Mouse (Mus musculus) lung, postnatal 0 days (tissue): ENCODE data around the gene Hapln2. TPM values are rescaled to one million over a fixed set of nuclear protein-coding genes. Genes with fewer than 3 reads are reported as not detected.

Experiments used
- ATAC-seq: fragments of 200-750 bp; cut with Nextera tagmentation; 2 replicates; pipeline ENCODE4 v1.8.0; 2017; ENCODE audit warnings: moderate library complexity
- DNase-seq: peaks from one replicate; pipeline ENCODE4 v3.0.0-alpha.2; 2016; ENCODE audit warnings: low spot score
- H3K27ac ChIP-seq: fragments of 300-500 bp; sonication (generic); 2 replicates; pipeline ENCODE4 v1.5.1; 2014; ENCODE audit warnings: antibody characterized with exemption, mild to moderate bottlenecking, low read length, mixed read lengths
- H3K27me3 ChIP-seq: fragments of 300-500 bp; sonication (generic); replicated peaks from 2 replicates; pipeline ENCODE4 v1.6.1; 2014; ENCODE audit warnings: low read length, mixed read lengths; ENCODE audit not compliant: insufficient read depth
- H3K36me3 ChIP-seq: fragments of 300-500 bp; sonication (generic); 2 replicates; pipeline ENCODE4 v1.6.1; 2014; ENCODE audit warnings: low read length, mixed read lengths; ENCODE audit not compliant: insufficient read depth
- H3K4me1 ChIP-seq: fragments of 300-500 bp; sonication (generic); 2 replicates; pipeline ENCODE4 v1.6.1; 2014; ENCODE audit warnings: antibody characterized with exemption, low read depth, low read length, mixed read lengths; ENCODE audit not compliant: insufficient read depth
- H3K4me2 ChIP-seq: fragments of 300-500 bp; sonication (generic); replicated peaks from 2 replicates; pipeline ENCODE4 v1.6.1; 2014; ENCODE audit warnings: low read depth, mild to moderate bottlenecking, low read length, moderate library complexity, mixed read lengths
- H3K4me3 ChIP-seq: fragments of 300-500 bp; sonication (generic); 2 replicates; pipeline ENCODE4 v1.5.1; 2014; ENCODE audit warnings: low read depth, low read length
- H3K9ac ChIP-seq: fragments of 300-500 bp; sonication (generic); replicated peaks from 2 replicates; pipeline ENCODE4 v1.6.1; 2014; ENCODE audit warnings: low read depth, mild to moderate bottlenecking
- H3K9me3 ChIP-seq: fragments of 300-500 bp; sonication (generic); 2 replicates; pipeline ENCODE4 v1.6.1; 2016; ENCODE audit warnings: low read length, mixed read lengths
- CTCF ChIP-seq: IDR thresholded peaks from 2 replicates; pipeline ENCODE4 v1.5.1; 2016; ENCODE audit warnings: antibody characterized with exemption, mild to moderate bottlenecking
- EP300 ChIP-seq: IDR thresholded peaks from 2 replicates; pipeline ENCODE4 v1.6.1; 2016; ENCODE audit warnings: antibody characterized with exemption, mild to moderate bottlenecking, control low read depth
- WGBS: fragments of 180-500 bp; shearing (Covaris S2); extraction: QIAGEN DNeasy Blood & Tissue Kit; methylation state at CpG from one replicate; pipeline ENCODE4 v1.1.7; 2014; 5-methylcytosine and 5-hydroxymethylcytosine counted together
- polyA plus RNA-seq: library from polyadenylated mRNA; unstranded; fragments of >200 nt; fragmentation: Nextera tagmentation; extraction: Ambion mirVana; gene quantifications from 2 replicates; pipeline ENCODE4 v1.2.1, GENCODE M21; 2015

The Hapln2 gene
- polyA plus RNA-seq, 1 experiment from 2014 or later: not detected

DNA sequence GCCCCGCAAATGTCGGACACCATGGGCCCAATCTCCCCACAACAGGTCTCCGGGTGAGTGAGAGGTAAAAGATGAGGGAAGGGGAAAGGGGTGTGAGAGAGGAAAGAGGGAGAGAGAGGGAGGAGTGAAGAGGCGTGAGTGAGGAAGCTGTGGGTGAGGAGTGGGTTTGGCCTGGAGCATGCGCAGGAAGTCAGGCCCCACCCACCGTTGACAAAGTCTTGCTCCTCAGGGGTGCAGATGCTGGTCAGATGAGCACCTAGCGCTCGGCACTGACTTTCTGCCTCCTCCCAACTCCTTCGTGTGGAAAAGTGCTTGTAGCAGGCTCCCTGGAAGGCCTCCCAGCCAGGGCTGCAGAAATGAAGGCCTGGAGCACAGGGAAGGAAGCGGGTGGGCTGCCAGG, 37.4 kb downstream of the Hapln2 start:
- Histone ChIP-seq H3K27ac (no peak overlapping the region), H3K36me3 (no peaks in the 10 kb centered on the region), H3K4me1 (peaks cover 25% of the 10 kb centered on the region; the same call in 1 of the 2 replicates), H3K4me3 (no peak overlapping the region), H3K9ac (no peak overlapping the region), H3K9me3 (no peaks in the 10 kb centered on the region), H3K27me3 (peaks cover 23% of the 10 kb centered on the region; the same call in 1 of the 2 replicates), H3K4me2 (no peak overlapping the region)
- TF ChIP-seq CTCF (no peak), EP300 (no peak)
- DNase-seq (no peak), ATAC-seq (no peak)
- 28% methylated on average over 10 of the region's 10 CpGs for WGBS

DNA sequence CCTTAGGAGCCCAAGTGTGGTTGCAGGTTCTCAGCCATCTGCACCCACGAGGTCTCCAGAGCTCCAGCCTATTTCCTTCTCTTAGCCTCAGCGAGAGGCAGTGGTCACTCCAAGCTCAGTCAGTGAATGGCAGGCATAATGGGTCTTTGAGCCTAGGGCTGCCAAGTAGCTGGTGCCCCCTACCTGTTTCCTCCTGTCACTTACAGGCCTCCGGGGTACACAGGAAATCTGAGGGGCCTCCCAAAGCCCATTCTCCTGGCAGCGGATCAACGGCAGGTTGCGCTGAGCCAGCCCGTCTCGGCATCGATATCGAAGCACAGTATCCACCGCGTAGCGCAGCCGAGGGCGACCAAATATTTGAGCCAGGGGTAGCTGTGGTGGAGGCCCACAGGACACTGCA, 39.3 kb downstream of the Hapln2 start:
- WGBS: 4% methylated on average over 15 of the region's 15 CpGs
- ATAC-seq (no peak), DNase-seq (no peak)
- peaks cover 20% of the 10 kb centered on the region; the same call in 1 of the 2 replicates for H3K27me3 ChIP-seq
- no peaks in the 10 kb centered on the region for H3K9me3 ChIP-seq
- no peaks in the 10 kb centered on the region for H3K36me3 ChIP-seq
- H3K4me1 ChIP-seq: peaks cover 39% of the 10 kb centered on the region; the same call in 1 of the 2 replicates
- H3K4me3 ChIP-seq: no peak overlapping the region
- H3K27ac ChIP-seq: no peak overlapping the region
- TF ChIP-seq CTCF (no peak), EP300 (no peak)
- H3K9ac ChIP-seq: no peak overlapping the region
- peak overlapping the region; percentile 48 for H3K4me2 ChIP-seq

DNA sequence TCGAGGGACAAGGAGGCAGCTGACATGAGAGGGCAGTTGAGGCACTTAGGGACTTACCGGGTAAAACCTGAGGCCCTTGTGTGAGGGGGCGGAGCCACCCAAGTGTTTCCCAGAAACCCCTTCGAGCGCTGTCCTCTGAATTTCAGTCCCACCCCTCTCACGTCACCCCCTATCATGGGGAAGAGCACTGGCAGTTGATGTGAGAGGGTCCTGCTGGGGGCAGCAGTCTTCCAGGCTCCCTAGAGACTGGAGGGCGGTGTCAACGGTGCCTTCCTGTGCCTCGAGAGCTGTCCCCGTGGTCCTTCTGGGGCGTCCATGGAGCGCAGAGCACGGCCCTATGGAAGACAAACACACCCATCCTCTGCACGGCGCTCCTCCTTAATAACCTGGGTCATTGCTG, 39.8 kb downstream of the Hapln2 start:
- Histone ChIP-seq H3K4me3 (peak overlapping the region; percentile 18), H3K9me3 (no peaks in the 10 kb centered on the region), H3K36me3 (no peaks in the 10 kb centered on the region), H3K4me2 (peak overlapping the region; percentile 48), H3K27ac (no peak overlapping the region), H3K4me1 (peaks cover 43% of the 10 kb centered on the region; the same call in 1 of the 2 replicates), H3K27me3 (peaks cover 18% of the 10 kb centered on the region; the same call in 1 of the 2 replicates), H3K9ac (no peak overlapping the region)
- DNase-seq: peak; percentile 78
- WGBS: under 1% methylated on average over 15 of the region's 15 CpGs
- peak; percentile 17 for TF ChIP-seq CTCF
- no peak for TF ChIP-seq EP300
- peak; percentile 13; the same call in 1 of the 2 replicates for ATAC-seq

DNA sequence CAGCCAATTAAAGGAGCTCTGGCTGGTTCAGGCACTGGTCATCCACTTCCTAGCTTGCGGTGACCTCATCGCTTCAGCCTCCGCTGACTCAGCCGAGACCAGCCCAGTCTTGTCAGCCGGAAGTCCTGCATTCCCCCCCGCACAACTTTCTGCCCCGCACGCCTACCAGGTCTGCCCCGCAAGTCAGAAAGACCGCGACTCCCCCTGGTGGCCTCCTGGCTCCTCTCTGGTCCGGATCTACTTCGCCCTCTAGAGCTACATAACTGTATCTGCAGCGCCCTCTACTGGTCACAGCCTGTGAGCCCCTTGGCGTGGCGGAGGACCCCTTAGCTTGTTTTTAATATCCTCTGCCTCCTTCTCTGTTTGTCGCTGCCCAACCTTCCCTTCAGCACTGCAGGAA, 40.5 kb downstream of the Hapln2 start:
- Histone ChIP-seq H3K9ac (no peak overlapping the region), H3K4me3 (peak overlapping the region; percentile 18; the same call in 1 of the 2 replicates), H3K36me3 (no peaks in the 10 kb centered on the region), H3K27ac (no peak overlapping the region), H3K4me2 (peak overlapping the region; percentile 48), H3K4me1 (peaks cover 49% of the 10 kb centered on the region; the same call in 1 of the 2 replicates), H3K27me3 (peaks cover 16% of the 10 kb centered on the region; the same call in 1 of the 2 replicates), H3K9me3 (no peaks in the 10 kb centered on the region)
- under 1% methylated on average over 17 of the region's 17 CpGs for WGBS
- peak; percentile 97 for DNase-seq
- TF ChIP-seq EP300: peak; percentile 66
- TF ChIP-seq CTCF: peak; percentile 100
- peak; percentile 73 for ATAC-seq

DNA sequence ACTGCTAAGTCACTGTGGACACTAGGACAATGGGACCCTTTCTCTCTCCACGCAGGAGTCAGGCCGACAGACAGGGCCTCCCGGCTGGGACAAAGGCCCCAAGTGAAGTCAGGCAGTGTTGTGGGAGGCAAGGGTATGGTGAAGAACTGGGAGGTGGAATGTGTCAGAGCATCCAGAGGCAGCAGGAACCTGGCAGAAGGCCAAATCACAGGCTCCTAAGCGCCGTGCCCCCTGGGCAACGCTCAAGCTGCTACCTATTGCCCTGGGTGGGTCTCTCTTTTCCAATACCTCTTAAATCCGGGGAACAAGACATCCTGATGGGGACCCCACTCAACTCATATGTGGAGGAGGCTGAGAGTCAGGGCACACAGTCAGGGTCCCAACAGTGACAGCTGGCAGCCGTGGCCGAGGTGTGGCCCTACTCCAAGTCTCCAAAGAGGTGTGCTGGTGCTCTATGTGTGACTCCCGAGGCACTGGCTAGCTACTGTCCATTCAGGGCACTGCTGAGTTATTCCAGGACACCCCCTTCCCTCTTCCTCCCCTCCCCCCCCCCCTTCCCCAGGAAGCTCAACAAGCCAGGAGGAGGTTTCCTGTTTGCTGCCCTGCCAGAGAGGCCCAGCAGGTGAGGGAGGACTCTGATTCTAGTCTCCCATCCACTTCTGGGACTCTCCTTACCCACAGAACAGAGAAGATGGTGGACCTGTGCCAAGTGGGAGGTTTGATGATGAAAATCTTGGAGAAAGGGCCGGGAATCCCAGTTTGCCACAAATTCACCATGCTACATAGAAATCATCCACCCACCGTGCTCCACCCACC, 41.7 kb downstream of the Hapln2 start:
- ATAC-seq: no peak
- H3K4me2 ChIP-seq: 0 out of 2 replicates have a peak overlapping the region, but pooled peaks have one; percentile 6
- TF ChIP-seq CTCF: no peak
- no peak for TF ChIP-seq EP300
- H3K9me3 ChIP-seq: no peaks in the 10 kb centered on the region
- peak; percentile 39 for DNase-seq
- H3K4me1 ChIP-seq: peaks cover 49% of the 10 kb centered on the region; the same call in 1 of the 2 replicates
- no peak overlapping the region for H3K4me3 ChIP-seq
- H3K9ac ChIP-seq: no peak overlapping the region
- whole genome bisulfite sequencing: 14% methylated on average over 12 of the region's 12 CpGs
- peaks cover 12% of the 10 kb centered on the region; the same call in 1 of the 2 replicates for H3K27me3 ChIP-seq
- H3K36me3 ChIP-seq: no peaks in the 10 kb centered on the region
- peak overlapping the region; percentile 85 for H3K27ac ChIP-seq

DNA sequence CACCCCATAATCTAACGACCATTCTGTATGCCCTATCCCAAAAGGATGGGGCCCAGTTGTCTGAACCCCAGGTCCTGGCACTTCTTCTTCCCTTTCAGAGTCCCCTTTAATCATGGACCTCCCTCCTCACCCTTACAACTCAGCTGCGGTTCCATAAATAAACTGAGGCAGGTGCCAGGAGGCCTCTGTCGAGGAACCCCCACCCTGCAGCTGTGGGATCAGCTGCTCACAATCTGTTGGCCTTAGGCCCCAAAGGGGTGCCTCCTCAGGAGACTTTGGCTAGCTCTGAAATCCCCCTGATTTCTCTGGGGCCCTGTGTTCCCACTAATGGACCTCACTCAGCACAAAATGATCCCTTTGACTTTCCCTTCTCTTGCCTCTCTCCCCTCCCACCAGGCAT, 43.3 kb downstream of the Hapln2 start:
- TF ChIP-seq CTCF (no peak), EP300 (no peak)
- DNase-seq (peak; percentile 4), ATAC-seq (no peak)
- Histone ChIP-seq H3K27ac (peak overlapping the region; percentile 95; the same call in 1 of the 2 replicates), H3K9ac (no peak overlapping the region), H3K36me3 (no peaks in the 10 kb centered on the region), H3K4me2 (no peak overlapping the region), H3K27me3 (peaks cover 4% of the 10 kb centered on the region; the same call in 1 of the 2 replicates), H3K9me3 (no peaks in the 10 kb centered on the region), H3K4me1 (peaks cover 49% of the 10 kb centered on the region; the same call in 1 of the 2 replicates), H3K4me3 (no peak overlapping the region)
- 36% methylated on average over 3 of the region's 3 CpGs for WGBS
